ENCODE assay signal across 32 mouse cellular contexts in genomic region chr9:31010040-31010439, GRCm38 (mm10). TPM values are rescaled to one million over a fixed set of nuclear protein-coding genes. Genes with fewer than 3 reads are reported as not detected.
DNase-seq lines count a peak whose midpoint lies in the region; ATAC-seq and TF ChIP-seq lines count a peak whose summit lies in the region.
"Had no signal": no experiment of that assay in that cellular context is flagged by ENCODE, and none has a peak within 500 bp of the region (broad histone marks: within the 10 kb centered on the region; RNA-seq: fewer than 3 reads in every experiment).

No protein-coding gene starts in this region.

- H3K4me1 ChIP-seq in E14TG2a.4 (replicated peaks; ENCODE audit: low read depth, low read length) (peaks cover 70% of the 10 kb centered on the region), ES-Bruce4 (ENCODE audit: control insufficient read depth, insufficient read depth, low read length) (peaks cover 10% of the 10 kb centered on the region)
- H3K4me1 ChIP-seq: forebrain, embryonic 12.5 days; forebrain, embryonic 15.5 days had no signal

- 0 out of 2 replicates have a peak, but pooled peaks have one; percentile 45 for TF ChIP-seq EP300 in ES-Bruce4 (IDR thresholded peaks at IDR 0.05; ENCODE audit: insufficient read depth, low read depth, low read length)

- peak; percentile 96 for DNase-seq in R1 (ENCODE audit: low read depth, low spot score)
- no peak for DNase-seq in right cerebral cortex, postnatal 10 days (ENCODE audit: low spot score in 2 of 2)
- DNase-seq in c-Kit-positive CD71-positive TER-119-positive erythroid progenitor cells, embryonic 14.5 days (ENCODE audit: low spot score): no peak
- DNase-seq: adrenal gland, postnatal 10 days; adrenal gland, postnatal 36 days; cerebellum, adult 11 months; cerebellum, adult 2 months; cerebellum, adult 9-11 months; cerebellum, postnatal 25 days; embryo, embryonic 11 days; gastrocnemius, adult 2 months; gastrocnemius, postnatal 14 days; heart, adult 18-20 months; heart, postnatal 10 days; heart, postnatal 36 days; kidney, adult 18-20 months had no signal

- ATAC-seq in CD4-positive, CD25-positive, alpha-beta regulatory T cell, adult 4 months: no peak
- ATAC-seq: forebrain, embryonic 15.5 days; hindbrain, postnatal 0 days; inflammation-experienced regulatory T-cells, adult 6 months; intestine, embryonic 16.5 days; Patski had no signal

- peak overlapping the region; percentile 90 for H3K27ac ChIP-seq in ES-Bruce4 (ENCODE audit: insufficient read depth, low read length)
- H3K27ac ChIP-seq: embryonic facial prominence, embryonic 10.5 days; embryonic facial prominence, embryonic 13.5 days; forebrain, embryonic 12.5 days; forebrain, embryonic 15.5 days; gastrocnemius, adult 2 months; heart, embryonic 15.5 days; hindbrain, embryonic 14.5 days; hindbrain, postnatal 0 days had no signal

- H3K36me3 ChIP-seq in E14TG2a.4 (ENCODE audit: insufficient read depth, low read length) (no peaks in the 10 kb centered on the region), ES-Bruce4 (ENCODE audit: control insufficient read depth, insufficient read depth, low read length, poor library complexity, severe bottlenecking) (no peaks in the 10 kb centered on the region)
- H3K36me3 ChIP-seq: embryonic facial prominence, embryonic 10.5 days; embryonic facial prominence, embryonic 13.5 days; forebrain, embryonic 12.5 days; forebrain, embryonic 15.5 days; G1E; heart, embryonic 12.5 days; heart, embryonic 15.5 days had no signal

- no peaks in the 10 kb centered on the region for H3K27me3 ChIP-seq in E14TG2a.4 (ENCODE audit: insufficient read depth, low read length)
- H3K27me3 ChIP-seq in ES-Bruce4 (ENCODE audit: control insufficient read depth, insufficient read depth, low read length, poor library complexity, severe bottlenecking): no peaks in the 10 kb centered on the region
- H3K27me3 ChIP-seq: embryonic facial prominence, embryonic 13.5 days; forebrain, embryonic 12.5 days; forebrain, embryonic 15.5 days; heart, embryonic 12.5 days; heart, embryonic 15.5 days had no signal

- H3K9me3 ChIP-seq in E14TG2a.4 (ENCODE audit: low read length): no peaks in the 10 kb centered on the region
- no peaks in the 10 kb centered on the region for H3K9me3 ChIP-seq in ES-Bruce4 (replicated peaks; ENCODE audit: control insufficient read depth, insufficient read depth, low read length, poor library complexity, severe bottlenecking)
- H3K9me3 ChIP-seq: embryonic facial prominence, embryonic 10.5 days; embryonic facial prominence, embryonic 13.5 days; forebrain, embryonic 12.5 days; forebrain, embryonic 15.5 days; G1E; heart, embryonic 12.5 days; heart, embryonic 15.5 days had no signal

- peak overlapping the region; percentile 11; the same call in 1 of the 2 replicates for H3K9ac ChIP-seq in ES-Bruce4 (ENCODE audit: low read depth, poor library complexity, severe bottlenecking)
- H3K9ac ChIP-seq: embryonic facial prominence, embryonic 13.5 days; forebrain, embryonic 12.5 days; forebrain, embryonic 15.5 days; heart, embryonic 12.5 days; heart, embryonic 15.5 days; hindbrain, embryonic 14.5 days had no signal

- no peak for TF ChIP-seq CTCF in E14TG2a.4 (conservative IDR thresholded peaks at IDR 0.05; ENCODE audit: low read length)
- TF ChIP-seq CTCF in ES-Bruce4 (IDR thresholded peaks at IDR 0.05; ENCODE audit: low read depth, low read length): no peak

- TF ChIP-seq POLR2A in ES-Bruce4 (IDR thresholded peaks at IDR 0.05; ENCODE audit: insufficient read depth, low read length): no peak

- H3K4me3 ChIP-seq in E14TG2a.4 (replicated peaks; ENCODE audit: low read length) (peak overlapping the region; percentile 2; the same call in 1 of the 2 replicates), ES-Bruce4 (ENCODE audit: low read depth, low read length) (no peak overlapping the region)
- H3K4me3 ChIP-seq: embryonic facial prominence, embryonic 10.5 days; embryonic facial prominence, embryonic 13.5 days; erythroblast, embryonic 14.5 days; forebrain, embryonic 12.5 days; forebrain, embryonic 15.5 days; gastrocnemius, adult 2 months; heart, embryonic 12.5 days; heart, embryonic 15.5 days had no signal

RNA-seq across cellular contexts. Expression of gene Zbtb44, which starts 20.4 kb away (rescaled TPM):
- 95.7 and 98.2 TPM in 2 replicates for polyA plus RNA-seq in ES-Bruce4 (2011; ENCODE audit: insufficient read depth, insufficient read length, low read depth, missing spikeins)
- polyA plus RNA-seq in CD4-positive, CD25-positive, alpha-beta regulatory T cell, adult 4 months (2017; shearing (Covaris generic)): 1 to 10 TPM; 6.3 to 6.8 TPM

Comparison
In these comparisons a context has a peak if more than half of its experiments do, and no peak if none do; other contexts are left out.
1. RNA of gene Zbtb44, which starts 20.4 kb away (polyA plus RNA-seq): 95.7 to 98.2 TPM in ES-Bruce4; 6.3 to 6.8 TPM in CD4-positive, CD25-positive, alpha-beta regulatory T cell, adult 4 months; every median in the first group is over 10 times any median in the second.